Comparison of ENCODE assay signal across 12 mouse cellular contexts in the genomic region with DNA sequence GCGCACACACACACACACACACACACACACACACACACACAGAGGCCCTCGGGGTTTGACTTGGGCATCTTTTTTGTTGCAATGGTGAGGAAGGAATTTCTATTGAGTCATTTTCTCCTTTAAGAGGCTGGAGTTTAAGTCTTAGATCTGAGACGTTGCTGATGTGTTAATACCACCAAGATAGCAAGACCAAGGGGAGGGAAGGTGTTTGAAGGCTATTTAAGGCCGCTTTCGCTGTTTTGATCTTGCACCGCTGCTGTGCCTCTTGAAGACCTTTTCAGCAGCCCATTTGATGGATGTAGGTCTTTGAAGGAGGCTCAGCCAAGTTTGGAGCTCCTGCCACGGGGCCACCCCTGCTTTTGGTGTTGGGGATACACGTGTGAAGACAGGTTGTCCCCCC. TPM values are rescaled to one million over a fixed set of nuclear protein-coding genes. Genes with fewer than 3 reads are reported as not detected.
DNase-seq lines count a peak whose midpoint lies in the region; ATAC-seq lines count a peak whose summit lies in the region.
"Had no signal": no experiment of that assay in that cellular context is flagged by ENCODE, and none has a peak within 500 bp of the region (broad histone marks: within the 10 kb centered on the region; RNA-seq: fewer than 3 reads in every experiment).

No protein-coding gene starts in this region.

- no peak for ATAC-seq in forebrain, embryonic 11.5 days (replicated peaks; ENCODE audit: low FRiP score)
- ATAC-seq in forebrain, embryonic 16.5 days: no peak
- no peak for ATAC-seq in embryonic facial prominence, embryonic 11.5 days (replicated peaks; ENCODE audit: insufficient number of reproducible peaks, low FRiP score, low TSS enrichment, low read depth)
- no peak for ATAC-seq in hindbrain, embryonic 14.5 days (ENCODE audit: low FRiP score)
- ATAC-seq in midbrain, embryonic 13.5 days: no peak
- ATAC-seq in inflammation-experienced regulatory T-cells, adult 6 months: no peak
- ATAC-seq: intestine, embryonic 16.5 days had no signal

- H3K27ac ChIP-seq in forebrain, embryonic 11.5 days (ENCODE audit: low read depth, low read length): no peak overlapping the region
- H3K27ac ChIP-seq in forebrain, embryonic 16.5 days (ENCODE audit: low read length): no peak overlapping the region
- no peak overlapping the region for H3K27ac ChIP-seq in embryonic facial prominence, embryonic 11.5 days (replicated peaks; ENCODE audit: low read depth, low read length)
- H3K27ac ChIP-seq in hindbrain, embryonic 14.5 days: no peak overlapping the region
- peak overlapping the region; percentile 4; the same call in 1 of the 2 replicates for H3K27ac ChIP-seq in midbrain, embryonic 13.5 days
- H3K27ac ChIP-seq: layer of hippocampus, adult 2 months had no signal

- WGBS in forebrain, embryonic 11.5 days: 19% methylated on average over 8 of the region's 8 CpGs
- 27% methylated on average over 8 of the region's 8 CpGs for WGBS in forebrain, embryonic 16.5 days
- 57% methylated on average over 8 of the region's 8 CpGs for WGBS in embryonic facial prominence, embryonic 11.5 days
- WGBS in hindbrain, embryonic 14.5 days: 26% methylated on average over 8 of the region's 8 CpGs
- 21% methylated on average over 8 of the region's 8 CpGs for WGBS in midbrain, embryonic 13.5 days

- peak overlapping the region; percentile 14; the same call in 1 of the 2 replicates for H3K9ac ChIP-seq in forebrain, embryonic 11.5 days (ENCODE audit: low read length)
- H3K9ac ChIP-seq in forebrain, embryonic 16.5 days (replicated peaks; ENCODE audit: low read depth, low read length): no peak overlapping the region
- H3K9ac ChIP-seq in embryonic facial prominence, embryonic 11.5 days (replicated peaks; ENCODE audit: low read length): no peak overlapping the region
- peak overlapping the region; percentile 35; the same call in 1 of the 2 replicates for H3K9ac ChIP-seq in hindbrain, embryonic 14.5 days
- H3K9ac ChIP-seq in midbrain, embryonic 13.5 days (replicated peaks): peak overlapping the region; percentile 55

- H3K4me2 ChIP-seq in forebrain, embryonic 11.5 days (ENCODE audit: low read depth, low read length, severe bottlenecking): peak overlapping the region; percentile 80
- no peak overlapping the region for H3K4me2 ChIP-seq in forebrain, embryonic 16.5 days (ENCODE audit: low read length)
- H3K4me2 ChIP-seq in embryonic facial prominence, embryonic 11.5 days (ENCODE audit: low read depth, low read length): peak overlapping the region; percentile 32
- peak overlapping the region; percentile 68 for H3K4me2 ChIP-seq in hindbrain, embryonic 14.5 days (replicated peaks)
- H3K4me2 ChIP-seq in midbrain, embryonic 13.5 days (replicated peaks): peak overlapping the region; percentile 89

- H3K27me3 ChIP-seq in forebrain, embryonic 11.5 days (ENCODE audit: control insufficient read depth, insufficient read depth, low read length): no peaks in the 10 kb centered on the region
- H3K27me3 ChIP-seq in forebrain, embryonic 16.5 days (replicated peaks; ENCODE audit: control insufficient read depth, insufficient read depth, low read length): no peaks in the 10 kb centered on the region
- no peaks in the 10 kb centered on the region for H3K27me3 ChIP-seq in embryonic facial prominence, embryonic 11.5 days (ENCODE audit: control insufficient read depth, insufficient read depth, low read length)
- no peaks in the 10 kb centered on the region for H3K27me3 ChIP-seq in hindbrain, embryonic 14.5 days (ENCODE audit: control insufficient read depth, insufficient read depth, low read length)
- H3K27me3 ChIP-seq in midbrain, embryonic 13.5 days: no peaks in the 10 kb centered on the region

- H3K4me1 ChIP-seq in forebrain, embryonic 11.5 days (replicated peaks; ENCODE audit: control insufficient read depth, insufficient read depth, low read length): peaks cover 62% of the 10 kb centered on the region
- H3K4me1 ChIP-seq in forebrain, embryonic 16.5 days (replicated peaks; ENCODE audit: control insufficient read depth, insufficient read depth, low read length): peaks cover 77% of the 10 kb centered on the region
- peaks cover 32% of the 10 kb centered on the region for H3K4me1 ChIP-seq in embryonic facial prominence, embryonic 11.5 days (ENCODE audit: control insufficient read depth, insufficient read depth, low read length)
- H3K4me1 ChIP-seq in hindbrain, embryonic 14.5 days (replicated peaks; ENCODE audit: control insufficient read depth, insufficient read depth, low read length): peaks cover 83% of the 10 kb centered on the region
- H3K4me1 ChIP-seq in midbrain, embryonic 13.5 days (replicated peaks): peaks cover 90% of the 10 kb centered on the region

- H3K4me3 ChIP-seq in forebrain, embryonic 11.5 days (ENCODE audit: low read depth, low read length): peak overlapping the region; percentile 93; the same call in 1 of the 2 replicates
- no peak overlapping the region for H3K4me3 ChIP-seq in forebrain, embryonic 16.5 days (replicated peaks; ENCODE audit: low read length)
- no peak overlapping the region for H3K4me3 ChIP-seq in embryonic facial prominence, embryonic 11.5 days (ENCODE audit: low read depth, low read length)
- H3K4me3 ChIP-seq in hindbrain, embryonic 14.5 days (replicated peaks; ENCODE audit: low read length): 0 out of 2 replicates have a peak overlapping the region, but pooled peaks have one; percentile 17
- peak overlapping the region; percentile 97 for H3K4me3 ChIP-seq in midbrain, embryonic 13.5 days (replicated peaks)
- H3K4me3 ChIP-seq: layer of hippocampus, adult 2 months had no signal

- peaks cover 14% of the 10 kb centered on the region for H3K36me3 ChIP-seq in forebrain, embryonic 11.5 days (ENCODE audit: control insufficient read depth, insufficient read depth, low read length)
- H3K36me3 ChIP-seq in forebrain, embryonic 16.5 days (ENCODE audit: control insufficient read depth, insufficient read depth): peaks cover 8% of the 10 kb centered on the region; the same call in 1 of the 2 replicates
- peaks cover 9% of the 10 kb centered on the region for H3K36me3 ChIP-seq in embryonic facial prominence, embryonic 11.5 days (replicated peaks; ENCODE audit: control insufficient read depth, insufficient read depth, low read depth, low read length)
- peaks cover 22% of the 10 kb centered on the region for H3K36me3 ChIP-seq in hindbrain, embryonic 14.5 days (replicated peaks; ENCODE audit: control insufficient read depth, insufficient read depth)
- H3K36me3 ChIP-seq in midbrain, embryonic 13.5 days: peaks cover 25% of the 10 kb centered on the region
- H3K36me3 ChIP-seq: G1E had no signal

- no peaks in the 10 kb centered on the region; the same call in 1 of the 2 replicates for H3K9me3 ChIP-seq in forebrain, embryonic 11.5 days (ENCODE audit: control insufficient read depth, low read length)
- no peaks in the 10 kb centered on the region for H3K9me3 ChIP-seq in forebrain, embryonic 16.5 days (ENCODE audit: control insufficient read depth, low read length)
- H3K9me3 ChIP-seq in embryonic facial prominence, embryonic 11.5 days (replicated peaks; ENCODE audit: control insufficient read depth, low read length): no peaks in the 10 kb centered on the region
- no peaks in the 10 kb centered on the region for H3K9me3 ChIP-seq in hindbrain, embryonic 14.5 days (ENCODE audit: control insufficient read depth, low read length)
- H3K9me3 ChIP-seq in midbrain, embryonic 13.5 days: no peaks in the 10 kb centered on the region

- no peak for DNase-seq in forebrain, embryonic 11.5 days (ENCODE audit: low spot score)
- DNase-seq in embryonic facial prominence, embryonic 11.5 days (ENCODE audit: low spot score): no peak
- DNase-seq in hindbrain, embryonic 14.5 days (ENCODE audit: low spot score): no peak
- no peak for DNase-seq in kidney, postnatal 4 days
- no peak for DNase-seq in embryo, embryonic 10 days (ENCODE audit: low spot score)
- DNase-seq: cerebellum, postnatal 36 days had no signal

RNA-seq across cellular contexts. Expression of a gene that starts 7.9 kb away (rescaled TPM):
- polyA plus RNA-seq in forebrain, embryonic 11.5 days (2014; fragmentation: Nextera tagmentation; extraction: Ambion mirVana): 20.9 and 23.9 TPM in 2 replicates
- 5.9 and 8.4 TPM in 2 replicates for polyA plus RNA-seq in forebrain, embryonic 16.5 days (2015; fragmentation: Nextera tagmentation; extraction: Ambion mirVana)
- 15.3 and 15.9 TPM in 2 replicates for polyA plus RNA-seq in embryonic facial prominence, embryonic 11.5 days (2014; fragmentation: Nextera tagmentation; extraction: Ambion mirVana)
- 9.0 and 11.7 TPM in 2 replicates for polyA plus RNA-seq in hindbrain, embryonic 14.5 days (2014; fragmentation: Nextera tagmentation; extraction: Ambion mirVana)
- 15.4 and 17.2 TPM in 2 replicates for polyA plus RNA-seq in midbrain, embryonic 13.5 days (2015; fragmentation: Nextera tagmentation; extraction: Ambion mirVana)
- polyA plus RNA-seq in inflammation-experienced regulatory T-cells, adult 6 months (2017; shearing (Covaris generic)): 10 to 100 TPM in 2 of 3 experiments, 1 to 10 TPM in 1; 6.3 to 11.2 (median 10.5) TPM
- polyA plus RNA-seq: G1E had no signal

Comparison
In these comparisons a context has a peak if more than half of its experiments do, and no peak if none do; other contexts are left out.
1. H3K4me3 ChIP-seq: peak in forebrain, embryonic 11.5 days (single experiment), hindbrain, embryonic 14.5 days (single experiment) and midbrain, embryonic 13.5 days (single experiment); none in forebrain, embryonic 16.5 days (single experiment) and embryonic facial prominence, embryonic 11.5 days (single experiment).
2. H3K9ac ChIP-seq: peak in forebrain, embryonic 11.5 days (single experiment), hindbrain, embryonic 14.5 days (single experiment) and midbrain, embryonic 13.5 days (single experiment); none in forebrain, embryonic 16.5 days (single experiment) and embryonic facial prominence, embryonic 11.5 days (single experiment).